Mouse (Mus musculus) layer of hippocampus, postnatal 10 days (tissue): ENCODE results near the gene Acot1. TPM values are rescaled to one million over a fixed set of nuclear protein-coding genes. Genes with fewer than 3 reads are reported as not detected.
A peak's percentile ranks its signal among the peaks of the same experiment; 100 is the strongest.
"Not testable (repeated sequence)": the region's sequence is repeated elsewhere in the genome, so short reads cannot be mapped to it uniquely, and the experiment has no call there.

ENCODE experiments used
- DNase-seq, 2 experiments: peaks; one replicate each; pipeline ENCODE4 v3.0.0; 2021; ENCODE audit warnings: low spot score in 2 of 2
- total RNA-seq, 2 experiments: library from RNA; stranded (reverse); gene quantifications; 2 replicates each; pipeline ENCODE4 v1.2.3; 2021

The Acot1 gene
- total RNA-seq, 2 experiments from 2014 or later, result 29.1 to 33.3 TPM

- not testable (repeated sequence) for DNase-seq
Measured at GRCm38 (mm10) chr12:84020528-84020927, 11.2 kb downstream of the Acot1 start.

- DNase-seq, result not testable (repeated sequence)
Measured at GRCm38 (mm10) chr12:84022266-84022665, 13.0 kb downstream of the Acot1 start.

- no peak for DNase-seq
Measured at GRCm38 (mm10) chr12:84023052-84023745, 13.9 kb downstream of the Acot1 start.

GRCm38 (mm10) chr12:84025888-84026287, 16.6 kb downstream of the Acot1 start:
- no peak for DNase-seq

DNA sequence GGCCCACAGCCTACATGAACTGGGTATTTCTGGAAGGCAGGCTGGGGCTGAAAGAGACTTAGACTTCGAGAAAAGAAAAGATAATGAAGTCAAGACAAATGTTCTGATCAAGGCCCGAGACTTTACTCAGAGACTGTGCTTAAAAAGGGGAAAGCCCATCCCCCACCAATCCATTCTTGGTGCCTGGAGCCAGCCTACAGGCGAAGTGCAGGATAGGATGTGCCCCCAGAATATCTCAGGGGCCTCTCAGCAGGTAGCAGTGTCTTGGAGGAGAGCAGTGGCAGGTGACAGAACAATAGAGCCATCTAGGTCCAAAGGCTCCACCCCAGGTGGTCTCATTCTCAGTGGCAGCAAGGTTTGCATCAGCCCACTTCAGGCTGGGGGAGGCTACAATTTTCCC, 19.0 kb downstream of the Acot1 start:
- DNase-seq, result not testable (repeated sequence)

GRCm38 (mm10) chr12:84029043-84029442, 19.8 kb downstream of the Acot1 start:
- DNase-seq, result not testable (repeated sequence)

- peak; percentile 77 to 81 for DNase-seq
Measured at GRCm38 (mm10) chr12:84030659-84031332, 21.5 kb downstream of the Acot1 start.

DNA sequence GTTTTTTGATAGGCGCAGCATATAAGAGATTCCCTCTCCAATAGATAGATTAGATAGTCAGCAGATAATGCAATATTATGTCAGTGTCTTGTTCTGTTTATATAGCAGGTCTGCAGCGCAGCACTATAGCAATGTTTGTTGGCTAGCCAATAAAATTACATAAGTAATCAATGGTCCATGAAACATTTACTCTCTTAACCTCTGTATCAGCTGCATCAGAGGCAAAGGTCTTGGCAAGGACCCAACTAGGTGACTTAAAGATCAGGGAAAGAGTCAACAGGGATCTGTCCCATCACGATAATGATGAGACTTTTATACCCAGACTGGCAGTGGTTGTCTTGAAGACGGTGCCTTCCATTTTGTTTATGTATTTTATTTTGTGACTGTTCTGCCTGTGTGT, 23.6 kb downstream of the Acot1 start:
- no peak for DNase-seq

DNA sequence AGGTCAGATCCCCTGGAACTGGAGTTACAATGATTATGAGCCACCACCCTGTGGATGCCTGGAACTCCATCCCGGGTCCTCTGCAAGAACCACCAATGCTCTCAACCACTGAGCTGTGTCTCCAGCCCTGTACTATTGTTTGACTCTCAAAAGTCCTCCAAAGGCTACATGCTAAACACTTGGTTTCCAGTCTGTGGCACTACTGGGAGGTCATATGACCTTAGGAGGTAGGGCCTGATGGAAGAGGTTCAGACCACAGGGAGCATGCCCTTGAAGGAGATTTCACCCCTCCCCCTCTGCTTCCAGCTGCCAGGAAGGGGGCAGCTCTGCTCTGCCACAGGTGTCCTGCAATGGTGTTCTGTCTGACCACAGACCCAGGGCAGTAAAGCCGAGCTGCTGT, 24.0 kb downstream of the Acot1 start:
- not testable (repeated sequence) for DNase-seq

GRCm38 (mm10) chr12:84034108-84034507, 24.8 kb downstream of the Acot1 start:
- no peak for DNase-seq

DNA sequence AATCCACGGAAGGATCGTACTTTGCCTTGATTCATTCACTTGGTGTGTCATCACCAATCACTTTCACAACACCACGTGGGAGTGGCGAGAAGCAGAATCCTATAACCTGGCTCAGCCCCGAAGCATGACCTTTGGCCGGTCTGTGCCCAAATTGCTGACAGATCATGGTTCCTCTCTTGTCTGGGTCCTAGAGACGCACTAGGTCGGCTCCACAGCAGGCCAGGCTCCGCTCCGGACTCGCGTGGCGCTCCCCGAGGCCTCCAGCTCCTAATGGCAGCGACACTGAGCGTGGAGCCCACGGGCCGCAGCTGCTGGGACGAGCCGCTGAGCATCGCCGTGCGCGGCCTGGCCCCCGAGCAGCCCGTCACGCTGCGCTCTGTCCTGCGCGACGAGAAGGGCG, 29.0 kb downstream of the Acot1 start, which contains the start of gene Acot4:
Acot4 (plus strand) TSS at position 139 of the 400 bp plus-strand sequence.
- peak; percentile 11 to 34 for DNase-seq

DNA sequence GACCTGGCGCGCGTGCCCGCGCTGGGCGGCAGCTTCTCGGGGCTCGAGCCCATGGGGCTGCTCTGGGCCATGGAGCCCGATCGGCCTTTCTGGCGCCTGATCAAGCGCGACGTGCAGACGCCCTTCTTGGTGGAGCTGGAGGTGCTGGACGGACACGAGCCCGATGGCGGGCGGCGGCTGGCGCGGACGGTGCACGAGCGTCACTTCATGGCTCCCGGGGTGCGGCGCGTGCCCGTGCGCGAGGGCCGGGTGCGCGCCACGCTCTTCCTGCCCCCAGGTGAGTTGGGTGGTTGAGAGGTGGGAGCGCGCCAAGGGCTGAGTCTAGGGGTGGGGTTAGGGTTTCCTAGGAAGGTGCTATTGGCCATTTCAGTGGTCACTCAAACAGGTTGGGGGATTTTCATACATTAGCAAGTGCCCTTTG, 29.4 kb downstream of the Acot1 start, which contains the start of gene Gm49366:
Gm49366 (plus strand) TSS at position 245 of the 421 bp plus-strand sequence.
- DNase-seq, result peak in 1 of 2 experiments; percentile 34

DNA sequence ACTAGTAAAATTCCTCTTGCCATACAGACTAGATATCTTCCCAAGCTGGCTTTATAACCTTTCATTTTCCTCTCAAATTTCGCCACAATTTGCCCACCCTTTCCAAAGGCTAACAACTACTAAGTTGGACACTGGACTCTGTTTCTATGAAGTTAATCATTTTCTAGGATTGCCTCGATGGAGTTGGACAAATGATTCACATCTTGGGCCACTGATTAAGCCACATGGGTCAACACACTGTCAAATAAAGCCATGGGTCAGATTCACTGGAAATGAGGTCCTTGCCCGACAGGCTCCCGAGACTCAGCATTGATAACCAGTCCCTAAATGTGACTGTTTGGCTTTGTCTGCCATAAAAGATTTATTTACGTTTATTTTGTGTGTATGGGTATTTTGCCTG, 33.0 kb downstream of the Acot1 start:
- DNase-seq, result no peak

DNA sequence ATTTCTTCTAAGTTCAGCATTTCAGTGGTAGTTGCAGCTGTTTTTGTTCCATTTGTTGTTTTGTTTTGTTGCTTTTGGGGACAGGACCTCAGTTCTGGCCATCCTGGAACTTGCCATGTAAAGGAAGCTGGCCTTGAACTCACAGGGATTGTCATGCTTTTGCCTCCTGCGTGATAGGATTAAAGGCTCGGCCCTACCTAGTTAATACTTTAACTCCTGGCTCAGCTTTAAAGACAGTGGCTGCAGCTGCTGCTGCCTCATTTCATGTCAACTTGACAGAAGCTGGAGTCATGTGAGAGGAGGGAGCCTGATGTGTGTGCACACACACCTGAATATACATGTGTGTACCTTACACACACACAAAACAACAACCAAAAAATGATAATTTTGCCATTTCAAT, 34.8 kb downstream of the Acot1 start:
- DNase-seq, result no peak

GRCm38 (mm10) chr12:84046906-84047305, 37.6 kb downstream of the Acot1 start:
- DNase-seq, result no peak

- not testable (repeated sequence) for DNase-seq
Measured at GRCm38 (mm10) chr12:84050744-84051143, 41.5 kb downstream of the Acot1 start.

DNA sequence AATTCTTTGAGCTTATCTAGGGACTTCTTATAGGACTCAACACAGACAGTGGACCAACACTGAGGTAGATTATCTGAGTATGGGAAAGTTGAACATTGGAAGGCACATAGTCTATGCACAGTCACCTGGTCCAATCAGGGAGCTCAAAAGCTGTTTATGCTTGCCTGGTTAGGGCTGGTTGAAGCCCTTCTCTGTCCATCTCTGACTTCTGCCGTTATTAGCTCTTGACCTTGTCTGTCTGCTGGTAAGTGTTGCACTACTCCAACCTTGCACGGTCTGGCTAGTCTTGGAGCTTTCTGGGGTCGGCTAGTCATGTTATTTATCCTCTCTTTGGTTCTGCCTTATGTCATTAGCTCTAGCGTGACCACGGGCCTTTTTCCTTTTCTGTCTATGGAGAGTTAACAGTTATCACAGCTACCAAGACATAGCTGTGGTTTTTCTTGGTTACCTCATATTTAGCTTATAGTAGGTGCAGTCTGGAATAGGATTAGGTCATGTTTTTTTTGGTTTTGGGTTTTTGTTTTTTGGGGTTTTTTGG, 42.7 kb downstream of the Acot1 start, which contains the start of gene Acot3:
Acot3 (plus strand) TSS at position 208 of the 538 bp plus-strand sequence.
- DNase-seq, result no peak

- no peak for DNase-seq
Measured at GRCm38 (mm10) chr12:84052609-84053008, 43.3 kb downstream of the Acot1 start.

DNA sequence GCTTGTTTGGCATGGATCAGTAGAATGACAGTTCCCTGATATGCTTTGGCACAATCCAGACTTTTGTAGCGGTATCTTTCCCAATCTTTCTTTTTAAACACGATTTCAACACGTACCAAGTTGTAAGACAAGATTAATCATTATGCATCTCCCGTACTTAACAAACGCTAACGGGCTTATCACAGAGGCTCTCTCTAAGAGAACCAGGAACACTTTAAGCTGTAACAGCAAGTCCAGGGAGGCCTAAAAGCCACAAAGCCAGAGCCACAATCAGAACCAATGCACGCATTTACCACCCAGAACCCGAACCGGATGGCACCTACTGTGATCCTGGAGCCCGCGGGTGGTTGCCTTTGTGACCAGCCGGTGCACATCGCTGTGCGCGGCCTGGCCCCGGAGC, 43.9 kb downstream of the Acot1 start:
- peak in 1 of 2 experiments; percentile 24 for DNase-seq

DNA sequence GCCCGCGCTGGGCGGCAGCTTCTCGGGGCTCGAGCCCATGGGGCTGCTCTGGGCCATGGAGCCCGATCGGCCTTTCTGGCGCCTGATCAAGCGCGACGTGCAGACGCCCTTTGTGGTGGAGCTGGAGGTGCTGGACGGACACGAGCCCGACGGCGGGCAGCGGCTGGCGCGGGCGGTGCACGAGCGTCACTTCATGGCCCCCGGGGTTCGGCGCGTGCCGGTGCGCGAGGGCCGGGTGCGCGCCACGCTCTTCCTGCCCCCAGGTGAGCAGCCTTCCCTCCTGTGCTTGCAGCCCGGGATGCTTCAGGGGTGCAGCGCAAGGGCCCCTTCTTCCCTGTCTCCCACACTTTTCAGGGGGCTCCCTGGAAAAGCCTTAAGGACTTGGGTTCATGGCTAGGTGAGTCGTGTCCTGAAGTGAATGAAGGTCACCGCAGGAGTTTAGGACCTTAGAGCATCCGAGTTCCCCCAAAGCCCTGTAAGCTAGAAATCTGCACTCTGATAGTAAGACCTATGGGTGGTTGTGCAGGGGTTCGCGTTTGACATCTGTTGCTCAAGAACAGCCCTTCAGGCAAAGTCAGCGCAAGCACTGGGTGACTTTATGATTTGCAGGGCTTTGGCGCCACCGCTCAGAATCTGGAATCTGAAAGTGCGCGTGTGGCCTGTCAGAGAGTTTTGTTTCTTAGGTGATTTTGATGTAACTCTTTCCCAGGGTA, 44.5 kb downstream of the Acot1 start:
- DNase-seq, result peak in 1 of 2 experiments; percentile 22

DNA sequence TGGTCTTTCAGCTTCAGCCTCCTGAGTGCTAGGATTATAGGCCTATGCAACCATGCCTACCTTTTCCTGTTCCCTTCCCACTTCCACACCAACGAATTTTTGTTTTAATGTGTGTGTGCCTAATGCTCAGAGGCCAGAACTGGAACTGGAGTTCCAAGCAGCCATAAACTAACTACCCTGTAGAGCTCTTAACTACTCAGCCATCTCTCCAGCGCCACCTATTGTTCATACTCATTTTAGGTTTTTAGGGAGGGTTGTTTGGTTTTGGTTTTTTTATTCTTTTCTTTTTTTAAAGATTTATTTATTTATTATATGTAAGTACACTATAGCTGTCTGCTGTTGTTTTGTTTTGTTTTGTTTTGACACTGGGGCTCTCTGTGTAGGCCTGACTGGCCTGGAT, 51.7 kb downstream of the Acot1 start:
- no peak for DNase-seq
